Mouse (Mus musculus) heart, embryonic 13.5 days (tissue): ENCODE results near the gene Itpr1. TPM values are rescaled to one million over a fixed set of nuclear protein-coding genes. Genes with fewer than 3 reads are reported as not detected.
A peak's percentile ranks its signal among the peaks of the same experiment; 100 is the strongest.

Experiments used
- ATAC-seq: fragments of 200-750 bp; cut with Nextera tagmentation; 2 replicates; pipeline ENCODE4 v1.8.0; 2017; ENCODE audit warnings: moderate TSS enrichment; ENCODE audit not compliant: insufficient number of reproducible peaks, low FRiP score, low TSS enrichment; ENCODE audit errors: extremely low read depth
- H3K27ac ChIP-seq: fragments of 300-500 bp; sonication (generic); replicated peaks from 2 replicates; pipeline ENCODE4 v1.5.1; 2015; ENCODE audit warnings: moderate library complexity, mild to moderate bottlenecking, inconsistent platforms
- H3K27me3 ChIP-seq: fragments of 300-500 bp; sonication (generic); replicated peaks from 2 replicates; pipeline ENCODE4 v1.6.1; 2015; ENCODE audit warnings: mild to moderate bottlenecking, inconsistent platforms
- H3K36me3 ChIP-seq: fragments of 300-500 bp; sonication (generic); 2 replicates; pipeline ENCODE4 v1.6.1; 2015; ENCODE audit warnings: mild to moderate bottlenecking, inconsistent platforms
- H3K4me1 ChIP-seq: fragments of 300-500 bp; sonication (generic); 2 replicates; pipeline ENCODE4 v1.6.1; 2015; ENCODE audit warnings: inconsistent platforms
- H3K4me2 ChIP-seq: fragments of 300-500 bp; sonication (generic); 2 replicates; pipeline ENCODE4 v1.6.1; 2015; ENCODE audit warnings: inconsistent platforms, mild to moderate bottlenecking, moderate library complexity
- H3K4me3 ChIP-seq: fragments of 300-500 bp; sonication (generic); 2 replicates; pipeline ENCODE4 v1.5.1; 2015; ENCODE audit warnings: moderate library complexity, mild to moderate bottlenecking, inconsistent platforms
- H3K9ac ChIP-seq: fragments of 300-500 bp; sonication (generic); 2 replicates; pipeline ENCODE4 v1.6.1; 2015; ENCODE audit warnings: inconsistent platforms, mild to moderate bottlenecking, moderate library complexity
- H3K9me3 ChIP-seq: fragments of 300-500 bp; sonication (generic); 2 replicates; pipeline ENCODE4 v1.6.1; 2016; ENCODE audit warnings: inconsistent platforms
- WGBS: fragments of 180-500 bp; shearing (Covaris S2); methylation state at CpG from one replicate; pipeline ENCODE4 v1.1.7; 2015; ENCODE audit warnings: mixed read lengths; 5-methylcytosine and 5-hydroxymethylcytosine counted together
- polyA plus RNA-seq: library from polyadenylated mRNA; unstranded; fragments of >200 nt; fragmentation: Nextera tagmentation; extraction: Ambion mirVana; gene quantifications from 2 replicates; pipeline ENCODE4 v1.2.1, GENCODE M21; 2015

Gene Itpr1
- polyA plus RNA-seq, 1 experiment from 2014 or later = 12.1 TPM

GRCm38 (mm10) chr6:108230608-108231007 is 17.7 kb downstream of the Itpr1 start:
- H3K4me1 ChIP-seq = peaks cover 69% of the 10 kb centered on the region
- no peak overlapping the region for H3K4me2 ChIP-seq
- no peak for ATAC-seq
- no peak overlapping the region for H3K4me3 ChIP-seq
- no peaks in the 10 kb centered on the region for H3K36me3 ChIP-seq
- WGBS = 91% methylated on average over 3 of the region's 3 CpGs
- H3K9ac ChIP-seq = no peak overlapping the region
- no peak overlapping the region for H3K27ac ChIP-seq
- no peaks in the 10 kb centered on the region for H3K27me3 ChIP-seq
- no peaks in the 10 kb centered on the region for H3K9me3 ChIP-seq

GRCm38 (mm10) chr6:108231892-108232710 is 19.2 kb downstream of the Itpr1 start:
- H3K9ac ChIP-seq = no peak overlapping the region
- peaks cover 73% of the 10 kb centered on the region for H3K4me1 ChIP-seq
- H3K4me3 ChIP-seq = no peak overlapping the region
- no peaks in the 10 kb centered on the region for H3K9me3 ChIP-seq
- ATAC-seq = no peak
- H3K36me3 ChIP-seq = no peaks in the 10 kb centered on the region
- 70% methylated on average over 11 of the region's 11 CpGs for WGBS
- peak overlapping the region; percentile 73 for H3K27ac ChIP-seq
- H3K27me3 ChIP-seq = no peaks in the 10 kb centered on the region
- no peak overlapping the region for H3K4me2 ChIP-seq

GRCm38 (mm10) chr6:108233070-108233469 is 20.2 kb downstream of the Itpr1 start:
- WGBS = 16% methylated on average over 6 of the region's 6 CpGs
- peak overlapping the region; percentile 73 for H3K27ac ChIP-seq
- no peaks in the 10 kb centered on the region for H3K27me3 ChIP-seq
- ATAC-seq = no peak
- H3K9me3 ChIP-seq = no peaks in the 10 kb centered on the region
- peaks cover 73% of the 10 kb centered on the region for H3K4me1 ChIP-seq
- no peak overlapping the region for H3K4me2 ChIP-seq
- H3K4me3 ChIP-seq = no peak overlapping the region
- peaks cover 7% of the 10 kb centered on the region; the same call in 1 of the 2 replicates for H3K36me3 ChIP-seq
- H3K9ac ChIP-seq = no peak overlapping the region

GRCm38 (mm10) chr6:108234536-108234935 is 21.6 kb downstream of the Itpr1 start:
- Histone ChIP-seq H3K36me3 (peaks cover 9% of the 10 kb centered on the region; the same call in 1 of the 2 replicates), H3K4me1 (peaks cover 83% of the 10 kb centered on the region), H3K4me3 (no peak overlapping the region), H3K9me3 (no peaks in the 10 kb centered on the region), H3K27me3 (no peaks in the 10 kb centered on the region), H3K27ac (peak overlapping the region; percentile 51), H3K9ac (no peak overlapping the region; the same call in 1 of the 2 replicates), H3K4me2 (no peak overlapping the region)
- 32% methylated on average over 6 of the region's 6 CpGs for WGBS
- no peak for ATAC-seq

GRCm38 (mm10) chr6:108235680-108236123 is 22.8 kb downstream of the Itpr1 start:
- no peak for ATAC-seq
- 20% methylated on average over 13 of the region's 13 CpGs for WGBS

GRCm38 (mm10) chr6:108236411-108236921 is 23.6 kb downstream of the Itpr1 start:
- Histone ChIP-seq H3K9ac (peak overlapping the region; percentile 20; the same call in 1 of the 2 replicates), H3K36me3 (peaks cover 9% of the 10 kb centered on the region), H3K27me3 (no peaks in the 10 kb centered on the region), H3K9me3 (no peaks in the 10 kb centered on the region), H3K4me3 (no peak overlapping the region), H3K27ac (peak overlapping the region; percentile 87), H3K4me1 (peaks cover 84% of the 10 kb centered on the region), H3K4me2 (peak overlapping the region; percentile 52)
- whole genome bisulfite sequencing = 42% methylated on average over 9 of the region's 9 CpGs
- ATAC-seq = peak; percentile 33; the same call in 1 of the 2 replicates

More at GRCm38 (mm10) chr6:108235680-108236123, 22.8 kb downstream of the Itpr1 start:
- no peaks in the 10 kb centered on the region for H3K27me3 ChIP-seq
- peak overlapping the region; percentile 13; the same call in 1 of the 2 replicates for H3K4me3 ChIP-seq
- peak overlapping the region; percentile 87 for H3K27ac ChIP-seq
- peaks cover 86% of the 10 kb centered on the region for H3K4me1 ChIP-seq
- H3K36me3 ChIP-seq = peaks cover 9% of the 10 kb centered on the region; the same call in 1 of the 2 replicates
- H3K9ac ChIP-seq = peak overlapping the region; percentile 20
- peak overlapping the region; percentile 52 for H3K4me2 ChIP-seq
- H3K9me3 ChIP-seq = no peaks in the 10 kb centered on the region

GRCm38 (mm10) chr6:108236996-108237395 is 24.1 kb downstream of the Itpr1 start:
- 73% methylated on average over 8 of the region's 8 CpGs for WGBS
- H3K27ac ChIP-seq = peak overlapping the region; percentile 87

GRCm38 (mm10) chr6:108237585-108237984 is 24.7 kb downstream of the Itpr1 start:
- no peak for ATAC-seq
- Histone ChIP-seq H3K4me2 (no peak overlapping the region), H3K4me1 (peaks cover 73% of the 10 kb centered on the region), H3K9ac (no peak overlapping the region), H3K27ac (peak overlapping the region; percentile 21; the same call in 1 of the 2 replicates), H3K27me3 (no peaks in the 10 kb centered on the region), H3K4me3 (no peak overlapping the region), H3K9me3 (no peaks in the 10 kb centered on the region), H3K36me3 (peaks cover 20% of the 10 kb centered on the region)
- 56% methylated on average over 8 of the region's 8 CpGs for WGBS

More at GRCm38 (mm10) chr6:108236996-108237395, 24.1 kb downstream of the Itpr1 start:
- no peak for ATAC-seq
- Histone ChIP-seq H3K4me1 (peaks cover 79% of the 10 kb centered on the region), H3K4me2 (no peak overlapping the region), H3K27me3 (no peaks in the 10 kb centered on the region), H3K36me3 (peaks cover 14% of the 10 kb centered on the region), H3K9me3 (no peaks in the 10 kb centered on the region), H3K9ac (no peak overlapping the region), H3K4me3 (no peak overlapping the region)

GRCm38 (mm10) chr6:108238011-108238410 is 25.1 kb downstream of the Itpr1 start:
- Histone ChIP-seq H3K4me1 (peaks cover 69% of the 10 kb centered on the region), H3K27ac (0 out of 2 replicates have a peak overlapping the region, but pooled peaks have one; percentile 46), H3K27me3 (no peaks in the 10 kb centered on the region), H3K4me2 (no peak overlapping the region), H3K9ac (no peak overlapping the region), H3K36me3 (peaks cover 24% of the 10 kb centered on the region), H3K9me3 (no peaks in the 10 kb centered on the region), H3K4me3 (no peak overlapping the region)
- WGBS = 50% methylated on average over 4 of the region's 4 CpGs
- no peak for ATAC-seq

- Histone ChIP-seq H3K36me3 (peaks cover 27% of the 10 kb centered on the region), H3K4me3 (no peak overlapping the region), H3K9ac (no peak overlapping the region), H3K4me2 (no peak overlapping the region), H3K9me3 (no peaks in the 10 kb centered on the region), H3K27ac (no peak overlapping the region), H3K4me1 (peaks cover 58% of the 10 kb centered on the region), H3K27me3 (no peaks in the 10 kb centered on the region)
- ATAC-seq = no peak
- 35% methylated on average over 4 of the region's 4 CpGs for WGBS
These were observed 26.2 kb downstream of the Itpr1 start for GRCm38 (mm10) chr6:108239056-108239455.

- Histone ChIP-seq H3K4me2 (no peak overlapping the region), H3K36me3 (peaks cover 27% of the 10 kb centered on the region), H3K9me3 (no peaks in the 10 kb centered on the region), H3K4me1 (peaks cover 49% of the 10 kb centered on the region), H3K27me3 (no peaks in the 10 kb centered on the region), H3K4me3 (no peak overlapping the region), H3K27ac (no peak overlapping the region), H3K9ac (no peak overlapping the region)
- ATAC-seq = no peak
- WGBS = 93% methylated on average over 1 of the region's 1 CpGs
These were observed 27.1 kb downstream of the Itpr1 start for GRCm38 (mm10) chr6:108240004-108240403.
